Mouse (Mus musculus): ENCODE data around the gene Nol12. TPM values are rescaled to one million over a fixed set of nuclear protein-coding genes. Genes with fewer than 3 reads are reported as not detected.

Gene Nol12
- 10 to 100 TPM; 35.9 to 36.1 TPM for total RNA-seq (2021)
- long read RNA-seq, experiment 1, transcript Nol12-203 (6 exons, 3,721 nt) = major isoform, 18 of 27 reads
- long read RNA-seq, experiment 1, partial matches to known transcripts = 0 of 27 reads
- long read RNA-seq, experiment 1, other reads (novel, unspliced or antisense) = 9 of 27 reads
- long read RNA-seq, experiment 2, transcript Nol12-203 (6 exons, 3,721 nt) = major isoform, 33 of 45 reads
- long read RNA-seq, experiment 2, partial matches to known transcripts = 3 of 45 reads
- long read RNA-seq, experiment 2, other reads (novel, unspliced or antisense) = 9 of 45 reads

DNA sequence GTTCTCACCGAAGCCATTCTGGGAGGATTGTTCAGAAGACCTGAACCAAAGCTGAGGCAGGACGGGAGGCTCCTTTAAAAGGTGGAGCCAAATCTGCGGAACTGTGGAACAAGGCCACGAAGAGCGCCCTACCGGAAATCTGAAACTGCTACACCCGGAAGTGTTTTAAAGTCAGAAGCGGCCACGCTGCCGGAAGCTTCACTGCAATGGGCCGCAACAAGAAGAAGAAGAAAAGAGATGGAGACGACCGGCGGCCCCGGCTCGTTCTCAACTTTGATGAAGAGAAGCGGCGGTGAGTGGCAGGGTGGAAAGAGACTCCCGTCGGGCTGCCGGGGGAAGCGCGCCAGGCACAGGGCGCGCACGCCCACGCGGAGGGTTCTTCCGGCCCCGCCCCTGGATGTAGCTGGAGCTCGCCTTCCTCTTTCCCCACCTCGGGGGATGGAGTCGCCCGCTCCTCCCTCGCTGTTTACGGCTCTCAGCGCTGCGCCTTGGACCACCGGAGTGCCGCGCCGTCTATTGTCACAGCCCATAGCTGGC lies at the start of gene Nol12:
TSS of gene Nol12 (plus strand) at position 150 of the 537 bp plus-strand sequence.
- DNase-seq (ENCODE audit: low spot score in 2 of 2) = peak; percentile 89 to 93

GRCm38 (mm10) chr15:78889401-78889853 lies 45.3 kb upstream of the Nol12 start:
- DNase-seq (ENCODE audit: low spot score in 2 of 2) = no peak

DNA sequence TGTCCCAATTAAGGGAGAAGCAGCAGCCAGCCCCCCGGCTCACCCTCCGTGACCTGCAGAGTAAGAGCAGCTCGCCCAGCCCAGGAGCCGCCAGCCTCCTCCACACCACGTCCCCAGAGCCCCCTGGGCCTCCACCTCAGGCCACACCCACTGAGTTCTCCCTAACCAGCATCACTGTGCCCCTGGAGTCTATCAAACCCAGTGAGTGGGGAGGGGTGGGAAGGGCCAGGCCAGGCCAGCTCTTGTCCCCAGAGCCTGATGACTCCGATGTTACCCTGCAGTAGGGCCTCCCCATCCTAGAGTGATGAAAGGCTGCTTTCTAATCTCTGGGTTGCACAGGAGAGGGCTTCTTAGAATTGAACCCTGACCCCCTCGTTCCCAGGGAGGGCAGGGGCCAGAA lies 42.3 kb upstream of the Nol12 start:
- no peak for DNase-seq (ENCODE audit: low spot score in 2 of 2)

DNA sequence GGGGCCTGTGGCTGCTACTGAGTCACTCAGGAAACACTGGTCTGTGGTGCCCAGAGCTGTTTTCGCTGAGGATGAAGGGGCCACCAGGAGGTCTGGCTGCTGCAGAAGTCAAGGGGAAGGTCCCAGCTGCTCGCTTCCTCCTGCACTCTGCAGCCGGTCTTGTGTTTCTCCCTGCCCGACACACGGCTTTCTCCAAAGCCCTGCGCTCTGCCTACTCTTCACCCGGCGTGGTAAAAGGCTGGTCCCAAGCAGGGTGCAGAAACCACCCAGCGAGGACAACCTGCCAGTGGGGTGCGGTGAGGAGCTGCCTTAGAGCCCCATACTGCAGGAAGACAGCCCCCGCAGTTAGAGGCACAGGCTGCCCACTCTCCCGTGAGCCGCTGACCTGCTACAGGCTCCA lies 40.0 kb upstream of the Nol12 start:
- no peak for DNase-seq (ENCODE audit: low spot score in 2 of 2)

DNA sequence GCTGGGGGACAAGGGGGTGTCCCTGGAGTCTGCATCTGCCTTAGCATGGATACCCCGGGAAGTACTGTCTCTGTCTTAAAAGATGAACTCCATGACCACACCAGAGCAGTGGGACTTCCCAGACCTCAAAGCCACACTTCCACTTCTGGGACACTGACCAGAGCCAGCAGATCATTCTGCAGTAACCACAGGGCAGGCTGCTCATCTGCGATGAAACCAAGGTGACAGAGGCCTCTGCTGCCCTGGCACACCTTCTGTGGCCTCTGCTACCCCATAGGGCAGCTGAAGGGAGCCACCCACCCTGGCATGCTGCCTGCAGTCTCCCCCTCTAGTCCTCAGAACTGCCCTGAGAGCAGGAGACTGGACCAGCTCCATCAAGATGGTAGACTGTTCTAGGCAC lies 39.0 kb upstream of the Nol12 start:
- DNase-seq (ENCODE audit: low spot score in 2 of 2) = no peak

GRCm38 (mm10) chr15:78896149-78896548 lies 38.6 kb upstream of the Nol12 start:
- no peak for DNase-seq (ENCODE audit: low spot score in 2 of 2)

DNA sequence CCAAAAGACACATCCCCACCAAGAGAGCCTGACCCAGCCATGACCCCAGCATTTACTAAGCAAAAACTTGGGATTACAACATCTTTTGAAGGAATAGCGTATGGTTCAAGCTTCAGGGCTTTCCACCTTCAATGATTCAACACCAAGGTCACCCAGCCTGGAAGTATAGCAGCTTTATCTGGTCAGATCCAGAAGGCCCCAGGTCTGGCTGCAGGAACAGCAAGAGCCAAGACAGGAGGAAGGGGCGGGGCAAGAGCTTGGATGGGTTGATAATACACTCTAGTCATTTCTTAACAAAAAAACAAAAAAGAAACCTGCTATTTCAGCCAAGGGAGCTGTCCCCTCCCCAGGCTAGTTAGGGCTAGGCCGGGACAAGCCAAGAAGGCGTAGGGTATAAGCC lies 37.2 kb upstream of the Nol12 start:
- no peak for DNase-seq (ENCODE audit: low spot score in 2 of 2)

- no peak for DNase-seq (ENCODE audit: low spot score in 2 of 2)
These were observed 36.2 kb upstream of the Nol12 start for GRCm38 (mm10) chr15:78898507-78899001.

DNA sequence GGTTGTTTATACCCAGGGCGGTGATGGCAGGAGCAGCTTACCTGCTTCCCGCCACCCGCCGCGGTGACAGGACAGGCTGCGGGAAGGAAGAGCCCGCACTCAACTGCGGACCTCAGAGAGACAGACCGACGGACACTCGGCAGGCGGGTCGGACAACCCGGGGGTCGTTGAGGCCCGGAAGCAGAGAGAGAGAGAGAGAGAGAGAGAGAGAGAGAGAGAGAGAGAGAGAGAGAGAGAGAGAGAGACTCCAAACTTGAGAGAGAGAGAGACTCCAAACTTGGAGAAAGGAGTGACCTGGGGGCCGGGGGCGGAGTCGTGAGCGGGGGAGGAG lies 35.4 kb upstream of the Nol12 start, which contains the start of gene Gm49510:
TSS of gene Gm49510 (plus strand) at position 259 of the 331 bp plus-strand sequence.
- DNase-seq (ENCODE audit: low spot score in 2 of 2) = no peak

GRCm38 (mm10) chr15:78899740-78900584 lies 34.8 kb upstream of the Nol12 start, which contains the start of gene Sh3bp1:
Sh3bp1 (plus strand) TSS chr15:78899768.
- DNase-seq (ENCODE audit: low spot score in 2 of 2) = no peak

DNA sequence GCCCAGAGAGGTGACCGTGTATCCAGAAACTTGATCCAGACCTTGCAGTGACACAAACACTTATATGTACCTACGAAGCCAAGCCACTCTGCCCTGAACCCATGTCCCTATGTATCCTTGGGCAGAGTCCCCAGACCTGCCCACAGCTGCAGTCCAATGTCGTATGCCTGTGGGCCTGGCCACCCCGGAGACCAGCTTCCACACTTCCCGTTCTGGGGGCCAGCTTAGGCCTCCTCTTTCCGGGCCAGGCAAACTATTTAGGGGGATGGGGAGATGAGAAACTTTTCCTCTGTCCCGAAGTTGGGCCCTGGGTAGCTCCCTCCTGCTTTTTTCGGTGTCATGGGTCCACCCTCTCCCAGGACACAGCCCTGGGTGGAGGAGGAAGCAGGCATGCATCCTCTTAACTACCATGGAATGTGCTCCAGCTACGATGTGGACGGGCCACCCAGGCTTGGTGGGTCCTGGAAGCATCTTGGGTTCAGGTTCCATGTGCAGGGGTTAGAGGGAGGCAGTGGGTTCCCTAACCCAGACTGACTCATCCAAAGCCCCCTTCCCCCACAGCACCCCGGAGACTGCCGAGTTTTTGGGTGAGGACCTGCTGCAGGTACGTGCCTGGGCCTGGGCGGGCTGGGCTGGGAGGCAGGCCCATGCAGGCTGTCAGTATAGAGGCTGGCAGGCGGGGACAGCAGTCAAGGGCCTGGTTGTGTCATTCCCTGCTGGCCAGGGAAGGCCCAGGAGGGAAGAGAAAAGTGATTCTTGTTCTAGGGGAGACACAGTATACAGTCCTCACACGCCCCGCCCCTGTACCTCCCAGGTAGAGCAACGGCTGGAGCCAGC lies 33.9 kb upstream of the Nol12 start:
- no peak for DNase-seq (ENCODE audit: low spot score in 2 of 2)

DNA sequence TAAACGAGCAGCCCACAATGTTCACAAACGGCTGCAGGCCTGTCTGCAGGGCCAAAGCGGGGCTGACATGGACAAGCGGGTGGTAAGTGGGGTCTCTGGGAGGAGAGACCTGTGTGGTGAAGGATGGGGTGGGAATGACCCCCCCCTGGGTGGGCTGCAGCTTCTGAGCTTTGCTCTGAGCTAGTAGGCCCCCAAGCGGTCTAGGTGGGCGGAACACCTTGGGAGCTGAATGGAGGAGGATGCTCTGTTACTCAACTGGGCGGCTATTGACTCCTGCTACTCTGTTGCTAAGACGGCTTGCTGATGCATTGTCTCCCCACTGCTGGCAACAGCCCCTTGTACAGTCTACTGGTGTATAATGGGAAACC lies 33.3 kb upstream of the Nol12 start:
- no peak for DNase-seq (ENCODE audit: low spot score in 2 of 2)

- DNase-seq (ENCODE audit: low spot score in 2 of 2) = peak; percentile 80 to 84
These were observed 31.5 kb upstream of the Nol12 start for GRCm38 (mm10) chr15:78903243-78903642.

DNA sequence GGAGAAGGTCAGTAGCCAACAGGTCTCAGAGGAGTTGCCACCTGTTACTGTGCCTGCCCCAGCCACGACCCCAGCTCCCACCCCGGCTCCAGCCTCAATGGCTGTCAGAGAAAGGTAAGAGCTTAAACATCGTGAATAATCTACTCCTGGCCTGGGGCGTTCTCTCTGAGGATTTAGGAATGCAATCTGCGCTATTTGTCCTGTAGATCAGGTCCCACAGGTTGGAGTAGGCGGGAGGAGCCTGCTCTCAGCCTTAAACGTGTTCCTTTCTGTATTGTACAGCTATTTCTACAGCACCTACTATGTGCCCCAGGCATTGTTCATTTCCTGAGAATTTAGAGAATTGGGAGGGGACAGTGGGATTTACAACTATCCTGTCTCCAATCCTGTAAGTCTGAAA lies 26.3 kb upstream of the Nol12 start:
- no peak for DNase-seq (ENCODE audit: low spot score in 2 of 2)

DNA sequence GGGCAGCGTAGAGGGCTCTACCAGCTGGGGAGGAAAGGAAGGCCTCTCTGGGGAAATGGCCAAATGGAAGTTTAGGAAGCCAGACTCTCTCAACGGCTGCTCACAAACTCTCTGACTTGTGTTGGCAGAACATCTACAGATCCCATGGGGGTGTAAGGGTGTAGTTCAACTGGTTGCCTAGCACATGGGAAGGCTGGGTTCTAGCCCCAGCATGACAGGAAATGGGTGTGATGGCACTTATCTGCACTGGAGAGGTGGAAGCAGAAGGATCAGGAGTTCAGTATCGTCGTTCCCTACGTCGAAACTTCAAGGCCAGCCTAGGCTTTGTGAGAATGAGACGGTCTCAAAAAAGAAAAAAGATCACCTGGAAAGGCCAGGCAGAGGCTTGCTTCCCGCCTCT lies 25.8 kb upstream of the Nol12 start:
- no peak for DNase-seq (ENCODE audit: low spot score in 2 of 2)

GRCm38 (mm10) chr15:78912040-78912439 lies 22.7 kb upstream of the Nol12 start:
- DNase-seq (ENCODE audit: low spot score in 2 of 2) = no peak

DNA sequence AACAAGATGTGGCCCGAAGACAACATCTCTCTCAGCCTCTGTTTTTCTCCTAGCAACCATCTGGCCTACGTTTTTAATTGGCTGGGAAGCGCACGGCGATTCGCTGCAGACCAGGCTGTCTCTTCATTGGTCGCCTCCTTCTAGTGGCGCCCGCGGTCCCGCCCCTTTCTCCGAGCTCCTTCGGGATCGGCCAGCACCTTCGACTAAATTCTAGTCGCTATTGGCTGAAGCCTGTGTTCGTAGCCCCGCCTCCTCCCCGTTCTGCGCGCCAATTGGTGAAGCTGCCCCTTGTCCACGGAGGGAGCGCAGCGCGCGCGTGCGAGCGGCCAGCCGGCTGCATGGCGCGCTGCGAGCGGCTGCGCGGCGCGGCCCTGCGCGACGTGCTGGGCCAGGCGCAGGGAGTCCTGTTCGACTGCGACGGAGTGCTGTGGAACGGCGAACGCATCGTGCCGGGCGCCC lies 21.1 kb upstream of the Nol12 start, which contains the start of gene Pdxp:
TSS of gene Pdxp (plus strand) at position 288 of the 459 bp plus-strand sequence.
- DNase-seq (ENCODE audit: low spot score in 2 of 2) = peak; percentile 93 to 98

DNA sequence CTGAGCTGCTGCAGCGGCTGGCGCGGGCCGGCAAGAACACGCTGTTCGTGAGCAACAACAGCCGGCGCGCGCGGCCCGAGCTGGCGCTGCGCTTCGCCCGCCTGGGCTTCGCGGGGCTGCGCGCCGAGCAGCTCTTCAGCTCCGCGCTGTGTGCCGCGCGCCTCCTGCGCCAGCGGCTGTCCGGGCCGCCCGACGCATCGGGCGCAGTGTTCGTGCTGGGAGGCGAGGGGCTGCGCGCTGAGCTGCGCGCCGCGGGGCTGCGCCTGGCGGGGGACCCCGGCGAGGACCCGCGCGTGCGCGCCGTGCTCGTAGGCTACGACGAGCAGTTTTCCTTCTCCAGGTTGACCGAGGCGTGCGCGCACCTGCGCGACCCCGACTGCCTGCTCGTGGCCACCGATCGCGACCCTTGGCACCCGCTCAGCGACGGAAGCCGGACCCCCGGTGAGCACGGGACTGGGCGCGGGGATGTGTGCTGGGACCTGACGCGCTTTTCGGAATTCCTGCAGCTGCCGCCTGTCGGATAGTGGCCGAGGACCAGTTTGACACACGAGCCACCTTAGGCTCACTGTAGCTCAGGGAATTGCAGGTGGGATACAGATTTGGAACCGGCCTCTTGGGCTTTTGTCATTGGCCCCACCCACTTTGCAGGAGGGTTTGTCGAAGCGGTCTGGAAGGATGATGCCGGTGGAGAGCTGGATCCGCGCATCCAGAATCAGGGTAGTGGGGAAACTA lies 20.5 kb upstream of the Nol12 start:
- peak in 1 of 2 experiments; percentile 63 for DNase-seq (ENCODE audit: low spot score in 2 of 2)

DNA sequence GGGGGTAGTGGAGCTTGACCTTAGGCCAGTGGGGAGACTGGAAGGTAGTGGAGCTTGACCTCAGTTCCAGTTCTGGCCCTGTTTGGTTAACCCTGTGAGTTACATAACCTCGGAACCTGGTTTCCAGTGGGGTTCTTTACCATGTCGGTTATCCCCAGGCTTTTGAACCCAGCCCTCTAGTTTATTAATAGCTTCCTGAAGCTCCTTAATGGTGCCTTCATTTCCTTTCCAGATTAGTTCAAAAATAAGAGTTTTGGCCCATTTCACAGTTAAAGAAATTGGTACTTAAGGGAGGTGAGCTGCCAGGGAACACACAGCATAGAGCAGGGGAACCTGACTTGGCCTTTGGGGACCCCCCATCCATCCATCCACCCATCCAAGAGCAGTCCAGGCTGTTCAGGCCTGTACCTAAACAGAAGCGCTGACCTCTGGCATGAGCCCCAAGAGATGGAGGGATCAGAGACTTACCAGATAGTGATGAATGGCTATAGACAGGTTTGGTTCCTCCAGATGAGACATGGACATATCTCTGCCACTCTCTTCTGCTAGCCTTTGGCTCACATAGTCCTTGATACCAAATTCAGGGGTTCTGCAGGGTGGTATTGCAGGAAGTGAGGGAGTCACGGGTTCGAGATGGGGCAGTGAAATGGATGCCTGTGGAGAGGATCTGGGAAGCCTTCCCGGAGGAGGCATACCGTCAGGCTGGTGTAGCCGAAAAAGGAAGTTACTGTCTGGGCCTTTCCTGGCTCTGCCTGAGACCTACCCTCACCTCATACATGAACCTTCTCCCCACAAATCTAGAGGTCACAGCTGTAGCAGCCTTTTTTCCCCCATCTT lies 19.7 kb upstream of the Nol12 start:
- DNase-seq (ENCODE audit: low spot score in 2 of 2) = no peak
